Mouse (Mus musculus): ENCODE measurements around the gene Kat2b. TPM values are rescaled to one million over a fixed set of nuclear protein-coding genes. Genes with fewer than 3 reads are reported as not detected.
"Not testable (repeated sequence)": the region's sequence is repeated elsewhere in the genome, so short reads cannot be mapped to it uniquely, and the experiment has no call there.

Gene Kat2b
- polyA plus RNA-seq, 1 experiment from 2014 or later: 5.0 TPM

DNA sequence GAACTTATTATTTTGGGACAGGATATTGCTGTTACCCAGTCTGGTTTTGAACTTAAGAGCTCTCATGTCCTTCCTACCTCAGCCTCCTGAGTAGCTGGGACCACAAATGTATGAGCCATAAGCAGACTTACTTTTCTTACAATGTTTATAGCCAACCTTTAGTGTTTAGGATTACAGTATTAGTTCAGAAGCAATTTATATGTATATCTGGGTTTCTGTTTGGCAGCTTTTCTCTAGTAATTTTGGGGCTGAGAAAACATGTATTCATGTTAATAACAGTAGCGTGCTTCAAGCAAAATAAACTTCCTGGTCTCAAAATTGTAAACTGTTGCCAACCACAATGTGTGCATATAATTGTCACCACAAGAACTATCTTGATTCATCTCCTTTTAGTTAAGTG lies 121.7 kb downstream of the Kat2b start:
- Histone ChIP-seq H3K36me3 (peaks cover 4% of the 10 kb centered on the region; the same call in 1 of the 2 replicates), H3K9me3 (no peaks in the 10 kb centered on the region), H3K4me3 (replicated peaks) (peak overlapping the region; percentile 54), H3K9ac (replicated peaks) (no peak overlapping the region; the same call in 1 of the 2 replicates), H3K4me2 (replicated peaks) (peak overlapping the region; percentile 73), H3K27me3 (no peaks in the 10 kb centered on the region), H3K27ac (no peak overlapping the region), H3K4me1 (replicated peaks) (peaks cover 19% of the 10 kb centered on the region)
- 20% methylated on average over 1 of the region's 1 CpGs for WGBS
- ATAC-seq: no peak

DNA sequence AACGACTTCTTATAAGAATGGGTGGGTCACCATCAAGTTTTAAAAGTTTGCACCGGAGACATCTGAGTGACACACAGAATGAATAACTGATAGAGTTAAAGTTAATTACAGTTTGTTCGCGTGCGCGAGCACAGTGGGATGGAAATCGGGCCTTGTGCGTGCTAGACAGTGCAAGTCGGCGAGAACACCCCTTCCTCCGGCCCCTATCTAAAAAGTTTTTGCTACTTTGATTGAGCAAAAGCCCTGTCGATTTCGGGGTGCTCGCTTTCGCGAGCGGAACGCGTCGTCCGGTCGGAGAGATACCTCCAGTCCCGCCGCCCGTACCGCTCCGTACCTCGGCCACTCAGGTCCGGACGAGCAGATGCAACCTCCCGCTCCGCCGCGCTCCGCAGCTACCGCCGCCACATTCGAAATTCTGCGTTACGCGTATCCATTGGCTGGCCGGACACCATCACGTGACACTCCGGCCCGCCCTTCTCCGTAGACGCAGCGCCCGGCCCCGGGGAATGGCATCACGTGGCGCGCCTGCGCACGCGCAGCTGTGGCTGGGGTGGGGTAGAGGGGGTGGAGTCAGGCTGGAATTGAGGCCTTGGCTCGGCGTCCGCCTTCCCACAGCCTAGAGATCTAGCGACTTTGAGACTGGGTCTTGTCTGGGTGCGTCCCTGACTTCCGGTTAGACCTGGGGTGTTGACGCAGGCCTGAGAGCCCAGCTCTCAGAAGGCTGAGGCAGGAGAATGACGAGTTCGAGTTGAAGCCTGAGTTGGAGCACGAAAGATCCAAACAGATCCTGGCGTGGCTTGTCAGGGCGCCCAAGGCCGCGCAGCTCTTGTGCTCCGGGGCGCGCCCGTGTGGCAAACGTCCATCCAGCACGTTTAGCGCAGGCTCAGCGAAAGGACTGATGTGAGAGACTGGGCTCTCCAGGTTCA lies 122.5 kb downstream of the Kat2b start, which contains the start of gene Sgo1:
Sgo1 (minus strand) TSS at position 457 of the 926 bp plus-strand sequence.
- Histone ChIP-seq H3K4me3 (replicated peaks) (peak within 1 kb of the TSS; percentile 54), H3K9me3 (no peaks in the 10 kb centered on the region), H3K4me2 (replicated peaks) (peak within 1 kb of the TSS; percentile 73), H3K9ac (replicated peaks) (peak within 1 kb of the TSS; percentile 72), H3K27me3 (no peaks in the 10 kb centered on the region), H3K4me1 (replicated peaks) (peaks cover 19% of the 10 kb centered on the region), H3K36me3 (peaks cover 4% of the 10 kb centered on the region; the same call in 1 of the 2 replicates), H3K27ac (peak within 1 kb of the TSS; percentile 96)
- under 1% methylated on average over 78 of the region's 78 CpGs for WGBS
- peak; percentile 99 for ATAC-seq

DNA sequence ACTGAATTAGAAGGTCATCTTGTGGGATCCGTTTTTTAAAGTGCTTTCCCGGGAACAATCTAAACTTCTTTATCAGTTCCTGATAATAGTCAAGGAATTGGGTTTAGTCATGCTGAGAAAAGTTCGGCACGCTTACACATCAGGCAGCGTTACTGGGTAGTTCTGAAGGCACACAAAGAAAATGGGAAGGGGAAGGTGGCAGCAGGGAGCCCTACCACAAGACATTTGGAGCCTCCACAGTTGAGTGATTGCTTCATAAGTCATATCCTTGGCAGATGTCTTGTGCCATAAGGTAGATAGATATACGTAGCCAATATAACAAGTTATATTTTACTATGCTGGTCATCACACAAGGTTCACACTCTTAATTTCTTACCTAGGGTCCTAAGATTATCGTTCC lies 123.3 kb downstream of the Kat2b start:
- peak overlapping the region; percentile 72 for H3K9ac ChIP-seq (replicated peaks)
- 22% methylated on average over 7 of the region's 7 CpGs for WGBS
- peak; percentile 5; the same call in 1 of the 2 replicates for ATAC-seq
- peak overlapping the region; percentile 96 for H3K27ac ChIP-seq
- H3K4me1 ChIP-seq (replicated peaks): peaks cover 19% of the 10 kb centered on the region
- no peaks in the 10 kb centered on the region for H3K9me3 ChIP-seq
- H3K27me3 ChIP-seq: no peaks in the 10 kb centered on the region
- H3K36me3 ChIP-seq: no peaks in the 10 kb centered on the region
- peak overlapping the region; percentile 54 for H3K4me3 ChIP-seq (replicated peaks)
- H3K4me2 ChIP-seq (replicated peaks): peak overlapping the region; percentile 73

DNA sequence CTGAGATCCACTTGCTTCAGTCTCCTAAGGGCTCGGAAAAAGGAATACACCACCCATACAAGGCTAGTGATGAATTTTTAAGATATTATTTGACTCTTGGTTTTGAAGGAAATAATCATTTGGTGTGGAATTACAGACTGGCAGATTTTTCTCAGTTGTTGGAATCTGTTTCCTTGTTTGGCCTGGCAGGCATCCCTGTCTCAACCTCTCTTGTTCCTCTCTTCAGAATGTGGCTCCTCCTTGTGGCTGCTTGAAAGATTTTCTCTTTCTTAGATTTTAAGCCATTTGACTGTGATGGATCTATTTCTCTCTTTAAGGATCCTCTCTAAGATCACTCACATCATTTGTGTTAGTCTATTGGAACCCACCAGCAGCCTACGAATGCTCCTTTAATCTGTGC lies 127.4 kb downstream of the Kat2b start:
- no peaks in the 10 kb centered on the region for H3K36me3 ChIP-seq
- 78% methylated on average over 2 of the region's 2 CpGs for WGBS
- no peak overlapping the region for H3K4me2 ChIP-seq (replicated peaks)
- H3K27me3 ChIP-seq: no peaks in the 10 kb centered on the region
- no peak overlapping the region for H3K9ac ChIP-seq (replicated peaks)
- H3K27ac ChIP-seq: no peak overlapping the region
- ATAC-seq: no peak
- no peaks in the 10 kb centered on the region for H3K9me3 ChIP-seq
- H3K4me3 ChIP-seq (replicated peaks): no peak overlapping the region
- H3K4me1 ChIP-seq (replicated peaks): peaks cover 5% of the 10 kb centered on the region

DNA sequence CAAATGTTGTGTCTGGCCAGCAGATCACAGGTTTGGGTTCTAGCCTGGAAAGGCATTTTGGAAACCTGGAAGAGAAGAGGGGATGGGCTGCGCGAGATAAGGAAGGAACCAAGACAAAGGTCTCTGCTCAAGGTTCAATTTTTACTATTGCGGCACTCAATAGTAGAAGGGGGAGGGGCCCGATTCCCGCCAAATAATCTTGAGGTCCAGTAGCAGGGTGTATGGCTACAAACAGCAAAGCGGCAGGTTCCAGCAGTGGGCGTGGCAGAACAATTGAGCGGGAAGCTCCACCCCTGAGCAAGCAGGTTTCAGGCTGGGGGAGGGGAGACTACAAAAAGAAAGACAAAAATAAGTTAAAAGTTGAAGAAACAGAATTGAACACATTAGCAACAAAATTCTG lies 130.9 kb downstream of the Kat2b start:
- WGBS: 88% methylated on average over 8 of the region's 8 CpGs
- not testable (repeated sequence) for H3K4me2 ChIP-seq (replicated peaks); H3K4me3 ChIP-seq (replicated peaks); H3K4me1 ChIP-seq (replicated peaks); H3K27ac ChIP-seq; H3K9me3 ChIP-seq; H3K27me3 ChIP-seq; ATAC-seq; H3K36me3 ChIP-seq; H3K9ac ChIP-seq (replicated peaks)

DNA sequence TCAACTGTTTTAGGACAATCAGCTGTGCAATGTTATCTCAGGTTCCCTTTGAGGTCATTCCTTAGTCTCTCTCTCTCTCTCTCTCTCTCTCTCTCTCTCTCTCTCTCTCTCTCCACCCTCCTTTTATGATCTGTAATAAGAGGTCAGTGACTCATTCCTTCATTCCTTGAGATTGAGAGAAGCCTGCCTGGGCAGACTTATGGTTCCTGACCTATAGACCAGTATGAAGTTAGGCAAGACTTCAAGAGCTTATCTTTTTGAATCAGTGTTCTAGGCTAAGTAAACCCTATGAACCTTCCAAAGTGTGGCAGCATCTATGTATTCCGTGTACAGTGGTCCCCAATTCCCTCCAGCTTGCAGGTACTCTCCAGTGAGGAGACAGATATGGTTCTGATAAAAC lies 147.8 kb downstream of the Kat2b start:
- Histone ChIP-seq H3K9me3 (no peaks in the 10 kb centered on the region), H3K27me3 (no peaks in the 10 kb centered on the region), H3K36me3 (no peaks in the 10 kb centered on the region), H3K4me3 (replicated peaks) (no peak overlapping the region), H3K27ac (no peak overlapping the region), H3K9ac (replicated peaks) (no peak overlapping the region), H3K4me2 (replicated peaks) (no peak overlapping the region), H3K4me1 (replicated peaks) (no peaks in the 10 kb centered on the region)
- WGBS: 59% methylated on average over 1 of the region's 1 CpGs
- ATAC-seq: no peak

DNA sequence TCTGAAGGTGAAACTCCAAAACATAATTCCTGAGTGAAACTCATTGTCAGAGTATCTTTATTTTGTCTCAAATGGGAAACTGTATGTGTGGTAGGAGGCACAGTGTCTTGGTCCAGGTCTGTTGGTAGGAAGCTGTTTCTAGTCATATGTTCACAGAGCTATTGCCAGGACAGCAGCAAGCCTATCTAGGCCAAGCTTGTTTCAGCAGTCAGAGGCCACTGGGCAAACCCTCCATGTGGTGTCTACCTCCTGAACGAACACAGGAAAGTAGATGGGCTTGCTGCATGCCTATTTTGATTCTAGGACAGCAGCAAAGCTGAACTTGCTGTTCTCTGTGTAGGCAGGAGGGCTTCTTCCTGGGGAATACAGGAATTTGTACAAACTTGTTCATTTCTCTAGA lies 148.5 kb downstream of the Kat2b start:
- H3K27me3 ChIP-seq; H3K36me3 ChIP-seq; H3K9me3 ChIP-seq; ATAC-seq; H3K9ac ChIP-seq (replicated peaks); H3K4me1 ChIP-seq (replicated peaks); H3K27ac ChIP-seq; H3K4me2 ChIP-seq (replicated peaks); H3K4me3 ChIP-seq (replicated peaks): not testable (repeated sequence)
- WGBS: 73% methylated on average over 1 of the region's 1 CpGs

DNA sequence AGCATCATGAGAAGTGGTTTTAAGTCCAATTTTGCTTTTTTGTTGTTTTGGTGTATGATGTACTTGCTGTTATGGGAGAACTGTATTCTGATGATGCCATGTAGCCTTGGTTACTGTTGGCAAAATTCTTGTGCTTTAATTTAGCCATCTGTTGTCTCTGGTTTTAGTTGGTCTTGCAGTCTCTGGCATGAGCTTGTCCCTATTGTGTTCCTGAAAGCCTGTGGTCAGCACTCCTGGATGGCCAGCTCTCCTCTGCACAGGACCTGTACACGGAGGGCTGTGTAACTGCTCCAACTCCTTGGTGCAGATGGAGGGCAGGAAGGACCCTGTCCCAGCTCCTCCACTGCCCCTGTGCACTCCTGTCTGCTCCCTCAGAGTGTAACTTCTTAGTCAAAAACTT lies 151.8 kb downstream of the Kat2b start:
- H3K9me3 ChIP-seq: no peaks in the 10 kb centered on the region
- no peak overlapping the region for H3K4me3 ChIP-seq (replicated peaks)
- H3K9ac ChIP-seq (replicated peaks): no peak overlapping the region
- no peak overlapping the region for H3K4me2 ChIP-seq (replicated peaks)
- H3K27me3 ChIP-seq: no peaks in the 10 kb centered on the region
- H3K36me3 ChIP-seq: no peaks in the 10 kb centered on the region
- WGBS: 80% methylated on average over 1 of the region's 1 CpGs
- H3K27ac ChIP-seq: no peak overlapping the region
- ATAC-seq: no peak
- no peaks in the 10 kb centered on the region for H3K4me1 ChIP-seq (replicated peaks)

DNA sequence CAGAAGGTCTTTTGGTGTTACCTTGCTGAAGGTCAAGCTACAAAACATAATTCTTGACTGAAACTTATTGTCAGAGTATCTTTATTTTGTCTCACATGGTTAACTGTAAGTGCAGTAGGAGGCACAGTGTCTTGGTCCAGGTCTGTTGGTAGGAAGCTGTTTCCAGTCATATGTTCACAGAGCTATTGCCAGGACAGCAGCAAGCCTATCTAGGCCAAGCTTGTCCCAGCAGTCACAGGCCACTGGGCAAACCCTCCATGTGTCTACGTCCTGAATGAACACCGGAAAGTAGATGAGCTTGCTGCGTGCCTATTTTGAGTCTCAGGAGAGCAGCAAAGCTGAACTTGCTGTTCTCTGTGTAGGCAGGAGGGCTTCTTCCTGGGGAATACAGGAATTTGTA lies 152.3 kb downstream of the Kat2b start:
- not testable (repeated sequence) for H3K4me3 ChIP-seq (replicated peaks); ATAC-seq; H3K9ac ChIP-seq (replicated peaks); H3K4me1 ChIP-seq (replicated peaks); H3K27me3 ChIP-seq; H3K27ac ChIP-seq; H3K9me3 ChIP-seq; H3K4me2 ChIP-seq (replicated peaks); H3K36me3 ChIP-seq
- 91% methylated on average over 3 of the region's 3 CpGs for WGBS

Other genes starting within 250 kb of the Kat2b start
- gene Efhb, start 103.5 kb upstream of the Kat2b start, polyA plus RNA-seq (2015; fragmentation: Nextera tagmentation; extraction: Ambion mirVana): 0.94 and 1.0 TPM in 2 replicates
- gene Rab5a, start 87.6 kb upstream of the Kat2b start, polyA plus RNA-seq (2015; fragmentation: Nextera tagmentation; extraction: Ambion mirVana): 95.0 and 99.1 TPM in 2 replicates
- 0.42 and 0.63 TPM in 2 replicates for gene Pp2d1, start 27.4 kb upstream of the Kat2b start, polyA plus RNA-seq (2015; fragmentation: Nextera tagmentation; extraction: Ambion mirVana)
- gene Sgo1, start 122.5 kb downstream of the Kat2b start, polyA plus RNA-seq (2015; fragmentation: Nextera tagmentation; extraction: Ambion mirVana): 16.7 and 17.6 TPM in 2 replicates

All from midbrain, embryonic 13.5 days (tissue).